Mouse (Mus musculus) T-cell, adult 66 days (primary cell): ENCODE results near the gene Olfr23. TPM values are rescaled to one million over a fixed set of nuclear protein-coding genes. Genes with fewer than 3 reads are reported as not detected.

Experiments
- total RNA-seq, 2 experiments: library from RNA; stranded (reverse); gene quantifications; 3 replicates in 1 of 2; 4 replicates in 1 of 2; pipeline ENCODE4 v1.2.4; 2023

Olfr23 gene
- total RNA-seq = not detected

DNA sequence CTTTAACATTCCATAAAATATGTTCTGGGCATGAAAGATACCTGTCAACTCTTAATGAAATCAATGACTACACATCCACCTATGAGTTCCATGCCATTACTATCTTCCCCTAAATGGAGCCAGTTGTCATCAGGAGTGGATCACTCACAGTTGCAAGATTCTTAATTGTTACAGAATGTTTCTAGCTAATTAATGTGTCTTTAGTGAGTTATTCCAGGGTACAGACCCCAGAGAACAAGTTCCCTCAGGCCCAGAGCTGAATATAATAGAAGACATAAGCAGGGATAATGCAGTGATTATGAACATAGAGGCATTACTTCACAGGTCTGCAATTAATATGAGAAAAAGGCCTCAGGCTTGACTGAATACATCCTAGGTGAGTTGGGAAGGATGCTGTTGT, at the start of gene Olfr23:
Olfr23 (plus strand) TSS at position 301 of the 400 bp plus-strand sequence.

GRCm38 (mm10) chr11:73890671-73891070, 45.8 kb upstream of the Olfr23 start, which contains the start of gene Olfr394:
TSS of gene Olfr394 (minus strand) at chr11:73890771.

GRCm38 (mm10) chr11:73909199-73909598, 27.3 kb upstream of the Olfr23 start, which contains the start of gene Olfr395:
TSS of gene Olfr395 (minus strand) at chr11:73909299.

DNA sequence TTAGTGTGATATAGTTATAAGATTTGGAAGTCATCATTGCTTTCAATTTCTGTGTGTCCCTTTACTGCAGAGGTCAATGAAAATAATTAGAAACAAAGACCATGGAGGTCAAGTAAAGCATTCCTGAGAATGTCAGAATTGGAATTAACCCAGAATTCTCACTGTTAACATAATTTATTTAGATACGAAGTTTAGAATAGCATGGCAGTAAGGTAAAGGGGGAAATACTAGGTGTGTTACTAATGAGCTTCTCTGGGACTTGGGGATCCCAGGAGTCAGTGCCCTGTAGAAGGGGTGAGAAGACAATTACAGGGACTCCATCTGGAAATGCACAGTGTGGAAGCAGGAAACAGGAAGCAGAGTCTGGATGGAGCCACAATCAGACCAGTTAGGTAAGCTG, 24.0 kb downstream of the Olfr23 start, which contains the start of gene Olfr397:
Olfr397 (plus strand) TSS at position 301 of the 400 bp plus-strand sequence.

GRCm38 (mm10) chr11:73990307-73990706, 53.8 kb downstream of the Olfr23 start, which contains the start of gene Olfr398:
TSS of gene Olfr398 (minus strand) at chr11:73990407.

Other genes starting within 250 kb of the Olfr23 start
- gene Zfp735, start 247.9 kb upstream of the Olfr23 start, total RNA-seq = not detected
- gene Olfr389, start 156.0 kb upstream of the Olfr23 start, total RNA-seq = not detected
- gene Olfr390, start 153.7 kb upstream of the Olfr23 start, total RNA-seq = not detected
- gene Olfr391-ps, start 133.6 kb upstream of the Olfr23 start, total RNA-seq = not detected
- not detected for gene Olfr392, start 119.6 kb upstream of the Olfr23 start, total RNA-seq
- not detected for gene Olfr393, start 85.2 kb upstream of the Olfr23 start, total RNA-seq
- gene Olfr394, start 45.9 kb upstream of the Olfr23 start, total RNA-seq = not detected
- gene Olfr395, start 27.4 kb upstream of the Olfr23 start, total RNA-seq = not detected
- not detected for gene Olfr397, start 24.1 kb downstream of the Olfr23 start, total RNA-seq
- gene Olfr398, start 53.7 kb downstream of the Olfr23 start, total RNA-seq = not detected
- gene Olfr139, start 119.9 kb downstream of the Olfr23 start, total RNA-seq = not detected
- not detected for gene Olfr399, start 119.9 kb downstream of the Olfr23 start, total RNA-seq
- not detected for gene Zfp616, start 133.3 kb downstream of the Olfr23 start, total RNA-seq
- not detected for gene Olfr401, start 177.0 kb downstream of the Olfr23 start, total RNA-seq
- not detected for gene Olfr402, start 216.9 kb downstream of the Olfr23 start, total RNA-seq
- not detected for gene Olfr403, start 249.6 kb downstream of the Olfr23 start, total RNA-seq